In genomic region chr9:7913953-7914352, GRCm38 (mm10) we compare ENCODE assay signal across 8 mouse cellular contexts. TPM values are rescaled to one million over a fixed set of nuclear protein-coding genes. Genes with fewer than 3 reads are reported as not detected.
DNase-seq lines count a peak whose midpoint lies in the region; ATAC-seq lines count a peak whose summit lies in the region.

No protein-coding gene starts in this region.

- no peak overlapping the region for H3K9ac ChIP-seq in hindbrain, embryonic 12.5 days
- H3K9ac ChIP-seq in midbrain, embryonic 13.5 days (replicated peaks) = peak overlapping the region; percentile 36; the same call in 1 of the 2 replicates

- H3K4me1 ChIP-seq in brown adipose tissue, adult 24 weeks (ENCODE audit: control insufficient read depth, insufficient read depth, insufficient read length, low read length) = no peaks in the 10 kb centered on the region
- H3K4me1 ChIP-seq in hindbrain, embryonic 12.5 days = no peaks in the 10 kb centered on the region
- H3K4me1 ChIP-seq in midbrain, embryonic 13.5 days (replicated peaks) = peaks cover 10% of the 10 kb centered on the region; the same call in 1 of the 2 replicates

- no peaks in the 10 kb centered on the region for H3K27me3 ChIP-seq in hindbrain, embryonic 12.5 days
- H3K27me3 ChIP-seq in midbrain, embryonic 13.5 days = no peaks in the 10 kb centered on the region

- 45% methylated on average over 19 of the region's 19 CpGs for WGBS in hindbrain, embryonic 12.5 days
- whole genome bisulfite sequencing in midbrain, embryonic 13.5 days = 50% methylated on average over 19 of the region's 19 CpGs

- no peak for DNase-seq in frontal cortex, postnatal 36 days (ENCODE audit: low spot score in 2 of 2)
- DNase-seq in ovary, adult 18-20 months (ENCODE audit: low spot score) = no peak
- no peak for DNase-seq in layer of hippocampus, postnatal 14 days (ENCODE audit: low spot score in 2 of 2)
- DNase-seq in layer of hippocampus, postnatal 36 days = no peak

- H3K4me3 ChIP-seq in brown adipose tissue, adult 24 weeks (ENCODE audit: insufficient read depth, low read depth, low read length) = peak overlapping the region; percentile 21
- H3K4me3 ChIP-seq in hindbrain, embryonic 12.5 days = peak overlapping the region; percentile 18
- peak overlapping the region; percentile 30 for H3K4me3 ChIP-seq in midbrain, embryonic 13.5 days (replicated peaks)

- peak; percentile 31; the same call in 1 of the 2 replicates for ATAC-seq in frontal cortex, adult (ENCODE audit: low TSS enrichment)
- peak; percentile 70 for ATAC-seq in hindbrain, embryonic 12.5 days (ENCODE audit: low FRiP score)
- peak; percentile 74 for ATAC-seq in midbrain, embryonic 13.5 days

- peak overlapping the region; percentile 46 for H3K4me2 ChIP-seq in hindbrain, embryonic 12.5 days (replicated peaks)
- peak overlapping the region; percentile 54 for H3K4me2 ChIP-seq in midbrain, embryonic 13.5 days (replicated peaks)

- no peaks in the 10 kb centered on the region for H3K9me3 ChIP-seq in hindbrain, embryonic 12.5 days (replicated peaks)
- H3K9me3 ChIP-seq in midbrain, embryonic 13.5 days = no peaks in the 10 kb centered on the region

- H3K27ac ChIP-seq in brown adipose tissue, adult 24 weeks (replicated peaks; ENCODE audit: low read depth, low read length) = no peak overlapping the region
- no peak overlapping the region for H3K27ac ChIP-seq in hindbrain, embryonic 12.5 days
- no peak overlapping the region for H3K27ac ChIP-seq in midbrain, embryonic 13.5 days

- no peaks in the 10 kb centered on the region for H3K36me3 ChIP-seq in hindbrain, embryonic 12.5 days
- H3K36me3 ChIP-seq in midbrain, embryonic 13.5 days = no peaks in the 10 kb centered on the region

RNA-seq across cellular contexts. Expression of gene Birc3, which starts 41.0 kb away (rescaled TPM):
- 12.6 and 14.9 TPM in 2 replicates for polyA plus RNA-seq in brown adipose tissue, adult 24 weeks (2012; ENCODE audit: insufficient read depth, insufficient read length, missing spikeins)
- polyA plus RNA-seq in hindbrain, embryonic 12.5 days (2016; fragmentation: Nextera tagmentation; extraction: Ambion mirVana) = 4.7 and 5.3 TPM in 2 replicates
- 1.4 and 1.5 TPM in 2 replicates for polyA plus RNA-seq in midbrain, embryonic 13.5 days (2015; fragmentation: Nextera tagmentation; extraction: Ambion mirVana)
- total RNA-seq in layer of hippocampus, postnatal 14 days (2021) = 1 to 10 TPM; 3.7 to 4.2 TPM
- 1 to 10 TPM; 1.4 to 3.2 TPM for total RNA-seq in layer of hippocampus, postnatal 36 days (2021)
